Mouse (Mus musculus) brown adipose tissue, adult 24 weeks (tissue): ENCODE data around the gene Zfp747. TPM values are rescaled to one million over a fixed set of nuclear protein-coding genes. Genes with fewer than 3 reads are reported as not detected.

Source experiments
- H3K27ac ChIP-seq: fragments of 200-500 bp; replicated peaks from 2 replicates; pipeline ENCODE4 v1.5.1; 2012; ENCODE audit warnings: low read depth, mild to moderate bottlenecking, low read length
- H3K4me1 ChIP-seq: fragments of 200-500 bp; 2 replicates; pipeline ENCODE4 v1.6.1; 2012; ENCODE audit warnings: low read length, mixed read lengths; ENCODE audit not compliant: control insufficient read depth, insufficient read depth, insufficient read length
- H3K4me3 ChIP-seq: fragments of 200-500 bp; 2 replicates; pipeline ENCODE4 v1.5.1; 2012; ENCODE audit warnings: low read depth, mild to moderate bottlenecking, low read length, moderate library complexity; ENCODE audit not compliant: insufficient read depth
- polyA plus RNA-seq: library from polyadenylated mRNA; stranded (reverse); fragments of >200 nt; gene quantifications from 2 replicates; pipeline ENCODE4 v1.2.4, GENCODE M21; 2012; ENCODE audit not compliant: missing spikeins, insufficient read depth, insufficient read length

Gene Zfp747
- polyA plus RNA-seq, 1 experiment = 1.5 TPM

DNA sequence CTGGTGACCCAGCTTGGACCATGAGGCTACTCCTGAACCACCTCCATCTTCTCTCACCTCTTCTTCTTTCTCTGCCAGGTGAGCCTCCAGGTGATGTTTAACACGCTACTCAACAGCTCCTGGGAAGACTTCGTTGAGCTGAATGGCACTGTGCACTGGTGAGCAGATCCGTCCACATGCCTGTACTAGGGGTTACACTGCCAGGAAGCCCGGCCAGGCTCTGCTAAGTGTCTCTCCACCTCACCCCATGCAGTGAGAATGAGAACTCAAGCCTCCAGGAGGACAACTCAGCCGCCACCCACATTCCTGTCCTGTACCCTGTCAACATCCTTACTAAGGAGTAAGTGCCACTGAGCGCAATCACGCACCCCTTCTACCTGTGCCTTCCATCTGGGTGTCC is 50.9 kb downstream of the Zfp747 start:
- H3K27ac ChIP-seq = no peak overlapping the region

More for the DNA sequence above, 50.9 kb downstream of the Zfp747 start:
- H3K4me3 ChIP-seq = no peak overlapping the region
- no peaks in the 10 kb centered on the region for H3K4me1 ChIP-seq

Other genes with a start within 250 kb of the Zfp747 start
- 0.44 TPM in 1 of 2 replicates, not detected in the other for gene Spn, start 238.2 kb downstream of the Zfp747 start, polyA plus RNA-seq
- gene Cd2bp2, start 180.0 kb downstream of the Zfp747 start, polyA plus RNA-seq = 15.3 and 17.4 TPM in 2 replicates
- 9.8 and 12.8 TPM in 2 replicates for gene Tbc1d10b, start 167.6 kb downstream of the Zfp747 start, polyA plus RNA-seq
- 335 and 418 TPM in 2 replicates for gene Mylpf, start 167.2 kb downstream of the Zfp747 start, polyA plus RNA-seq
- gene Zfp553, start 143.0 kb downstream of the Zfp747 start, polyA plus RNA-seq = 3.3 and 3.4 TPM in 2 replicates
- 10.9 and 19.3 TPM in 2 replicates for gene Sept1, start 142.9 kb downstream of the Zfp747 start, polyA plus RNA-seq
- 7.1 and 14.4 TPM in 2 replicates for gene Zfp771, start 131.8 kb downstream of the Zfp747 start, polyA plus RNA-seq
- gene Dctpp1, start 115.3 kb downstream of the Zfp747 start, polyA plus RNA-seq = 38.1 and 41.3 TPM in 2 replicates
- 125 and 144 TPM in 2 replicates for gene Sephs2, start 102.0 kb downstream of the Zfp747 start, polyA plus RNA-seq
- gene Itgal, start 79.8 kb downstream of the Zfp747 start, polyA plus RNA-seq = 1.1 and 2.3 TPM in 2 replicates
- 26.6 and 27.5 TPM in 2 replicates for gene Zfp768, start 30.5 kb downstream of the Zfp747 start, polyA plus RNA-seq
- 1.0 and 1.4 TPM in 2 replicates for gene 9130019O22Rik, start 11.1 kb upstream of the Zfp747 start, polyA plus RNA-seq
- 3.4 and 3.6 TPM in 2 replicates for gene E430018J23Rik, start 17.6 kb upstream of the Zfp747 start, polyA plus RNA-seq
- gene Zfp764, start 30.8 kb upstream of the Zfp747 start, polyA plus RNA-seq = 1.6 and 2.6 TPM in 2 replicates
- gene Zfp688, start 46.0 kb upstream of the Zfp747 start, polyA plus RNA-seq = 4.1 and 6.6 TPM in 2 replicates
- gene Zfp689, start 73.1 kb upstream of the Zfp747 start, polyA plus RNA-seq = 0.40 and 1.3 TPM in 2 replicates
- 26.0 and 27.1 TPM in 2 replicates for gene Prr14, start 83.6 kb upstream of the Zfp747 start, polyA plus RNA-seq
- 16.5 and 18.2 TPM in 2 replicates for gene Fbrs, start 103.1 kb upstream of the Zfp747 start, polyA plus RNA-seq
- 21.6 and 24.7 TPM in 2 replicates for gene Srcap, start 135.9 kb upstream of the Zfp747 start, polyA plus RNA-seq
- gene Gm42715, start 143.5 kb upstream of the Zfp747 start, polyA plus RNA-seq = 0.28 and 3.4 TPM in 2 replicates
- gene Tmem265, start 185.3 kb upstream of the Zfp747 start, polyA plus RNA-seq = 2.0 TPM in 1 of 2 replicates, not detected in the other
- 15.9 and 17.1 TPM in 2 replicates for gene Phkg2, start 197.3 kb upstream of the Zfp747 start, polyA plus RNA-seq
- gene Ccdc189, start 212.5 kb upstream of the Zfp747 start, polyA plus RNA-seq = 4.5 and 6.0 TPM in 2 replicates
- gene Rnf40, start 212.7 kb upstream of the Zfp747 start, polyA plus RNA-seq = 14.7 and 19.4 TPM in 2 replicates
- 6.6 and 7.5 TPM in 2 replicates for gene Zfp629, start 239.7 kb upstream of the Zfp747 start, polyA plus RNA-seq